Mouse (Mus musculus): ENCODE results near the gene B4galt1. TPM values are rescaled to one million over a fixed set of nuclear protein-coding genes. Genes with fewer than 3 reads are reported as not detected.

Gene B4galt1
- 12.8 and 14.0 TPM in 2 replicates for polyA plus RNA-seq (2016; fragmentation: Nextera tagmentation; extraction: Ambion mirVana)

- Histone ChIP-seq H3K36me3 (replicated peaks) (no peaks in the 10 kb centered on the region), H3K9me3 (no peaks in the 10 kb centered on the region), H3K4me3 (replicated peaks) (peak within 1 kb of the TSS; percentile 72), H3K27ac (peak within 1 kb of the TSS; percentile 88), H3K27me3 (no peaks in the 10 kb centered on the region), H3K9ac (peak within 1 kb of the TSS; percentile 88), H3K4me2 (peak within 1 kb of the TSS; percentile 84), H3K4me1 (peaks cover 37% of the 10 kb centered on the region)
- WGBS = under 1% methylated on average over 82 of the region's 83 CpGs
- peak; percentile 96 for ATAC-seq (ENCODE audit: low FRiP score)
Measured at GRCm38 (mm10) chr4:40853565-40854386, at the start of gene B4galt1. B4galt1 (minus strand) TSS chr4:40854005.

- 87% methylated on average over 4 of the region's 4 CpGs for WGBS
- Histone ChIP-seq H3K9me3 (no peaks in the 10 kb centered on the region), H3K27ac (no peak overlapping the region), H3K27me3 (no peaks in the 10 kb centered on the region), H3K4me3 (replicated peaks) (no peak overlapping the region), H3K36me3 (replicated peaks) (no peaks in the 10 kb centered on the region), H3K4me2 (no peak overlapping the region), H3K4me1 (no peaks in the 10 kb centered on the region), H3K9ac (no peak overlapping the region)
- ATAC-seq (ENCODE audit: low FRiP score) = no peak
Measured at GRCm38 (mm10) chr4:40900612-40901011, 46.8 kb upstream of the B4galt1 start.

GRCm38 (mm10) chr4:40900071-40900470 lies 46.3 kb upstream of the B4galt1 start:
- WGBS = 91% methylated on average over 3 of the region's 3 CpGs
- H3K4me1 ChIP-seq = no peaks in the 10 kb centered on the region
- no peaks in the 10 kb centered on the region for H3K36me3 ChIP-seq (replicated peaks)
- H3K27me3 ChIP-seq = no peaks in the 10 kb centered on the region
- no peak overlapping the region for H3K9ac ChIP-seq
- no peak overlapping the region for H3K4me3 ChIP-seq (replicated peaks)
- H3K9me3 ChIP-seq = no peaks in the 10 kb centered on the region
- no peak overlapping the region for H3K4me2 ChIP-seq
- no peak overlapping the region for H3K27ac ChIP-seq
- no peak for ATAC-seq (ENCODE audit: low FRiP score)

GRCm38 (mm10) chr4:40899264-40899663 lies 45.5 kb upstream of the B4galt1 start:
- Histone ChIP-seq H3K27me3 (no peaks in the 10 kb centered on the region), H3K4me1 (no peaks in the 10 kb centered on the region), H3K9me3 (no peaks in the 10 kb centered on the region), H3K4me3 (replicated peaks) (no peak overlapping the region), H3K27ac (no peak overlapping the region), H3K4me2 (no peak overlapping the region), H3K9ac (no peak overlapping the region), H3K36me3 (replicated peaks) (no peaks in the 10 kb centered on the region)
- 65% methylated on average over 2 of the region's 2 CpGs for WGBS
- no peak for ATAC-seq (ENCODE audit: low FRiP score)

- Histone ChIP-seq H3K27ac (no peak overlapping the region), H3K9me3 (no peaks in the 10 kb centered on the region), H3K4me1 (no peaks in the 10 kb centered on the region), H3K4me2 (no peak overlapping the region), H3K36me3 (replicated peaks) (no peaks in the 10 kb centered on the region), H3K4me3 (replicated peaks) (no peak overlapping the region), H3K27me3 (no peaks in the 10 kb centered on the region), H3K9ac (no peak overlapping the region)
- 76% methylated on average over 6 of the region's 6 CpGs for WGBS
- no peak for ATAC-seq (ENCODE audit: low FRiP score)
Measured at GRCm38 (mm10) chr4:40898476-40899044, 44.8 kb upstream of the B4galt1 start.

- no peaks in the 10 kb centered on the region for H3K27me3 ChIP-seq
- ATAC-seq (ENCODE audit: low FRiP score) = no peak
- no peak overlapping the region for H3K9ac ChIP-seq
- no peak overlapping the region for H3K4me2 ChIP-seq
- no peaks in the 10 kb centered on the region for H3K9me3 ChIP-seq
- 90% methylated on average over 2 of the region's 2 CpGs for WGBS
- H3K36me3 ChIP-seq (replicated peaks) = no peaks in the 10 kb centered on the region
- H3K27ac ChIP-seq = no peak overlapping the region
- no peaks in the 10 kb centered on the region for H3K4me1 ChIP-seq
- no peak overlapping the region for H3K4me3 ChIP-seq (replicated peaks)
Measured at GRCm38 (mm10) chr4:40895646-40896045, 41.8 kb upstream of the B4galt1 start.

- ATAC-seq (ENCODE audit: low FRiP score) = no peak
Measured at GRCm38 (mm10) chr4:40895118-40895517, 41.3 kb upstream of the B4galt1 start.

GRCm38 (mm10) chr4:40891206-40891605 lies 37.4 kb upstream of the B4galt1 start:
- Histone ChIP-seq H3K27me3 (no peaks in the 10 kb centered on the region), H3K36me3 (replicated peaks) (no peaks in the 10 kb centered on the region), H3K9me3 (no peaks in the 10 kb centered on the region), H3K4me2 (no peak overlapping the region), H3K9ac (no peak overlapping the region), H3K4me3 (replicated peaks) (no peak overlapping the region), H3K4me1 (no peaks in the 10 kb centered on the region), H3K27ac (no peak overlapping the region)
- WGBS = 84% methylated on average over 5 of the region's 5 CpGs
- no peak for ATAC-seq (ENCODE audit: low FRiP score)

More at GRCm38 (mm10) chr4:40895118-40895517, 41.3 kb upstream of the B4galt1 start:
- H3K36me3 ChIP-seq (replicated peaks) = no peaks in the 10 kb centered on the region
- 94% methylated on average over 3 of the region's 3 CpGs for WGBS
- no peak overlapping the region for H3K4me2 ChIP-seq
- H3K9me3 ChIP-seq = no peaks in the 10 kb centered on the region
- H3K4me1 ChIP-seq = no peaks in the 10 kb centered on the region
- no peak overlapping the region for H3K9ac ChIP-seq
- H3K27me3 ChIP-seq = no peaks in the 10 kb centered on the region
- H3K27ac ChIP-seq = no peak overlapping the region
- H3K4me3 ChIP-seq (replicated peaks) = no peak overlapping the region

GRCm38 (mm10) chr4:40889983-40890382 lies 36.2 kb upstream of the B4galt1 start:
- H3K4me2 ChIP-seq = no peak overlapping the region
- H3K27me3 ChIP-seq = no peaks in the 10 kb centered on the region
- no peak for ATAC-seq (ENCODE audit: low FRiP score)
- no peak overlapping the region for H3K9ac ChIP-seq
- no peaks in the 10 kb centered on the region for H3K36me3 ChIP-seq (replicated peaks)
- H3K4me1 ChIP-seq = no peaks in the 10 kb centered on the region
- H3K9me3 ChIP-seq = no peaks in the 10 kb centered on the region
- H3K27ac ChIP-seq = no peak overlapping the region
- no peak overlapping the region for H3K4me3 ChIP-seq (replicated peaks)
- 87% methylated on average over 4 of the region's 4 CpGs for WGBS

GRCm38 (mm10) chr4:40889252-40889651 lies 35.4 kb upstream of the B4galt1 start:
- no peak overlapping the region for H3K4me2 ChIP-seq
- H3K36me3 ChIP-seq (replicated peaks) = no peaks in the 10 kb centered on the region
- no peak for ATAC-seq (ENCODE audit: low FRiP score)
- no peak overlapping the region for H3K4me3 ChIP-seq (replicated peaks)
- no peaks in the 10 kb centered on the region for H3K27me3 ChIP-seq
- no peaks in the 10 kb centered on the region for H3K9me3 ChIP-seq
- H3K9ac ChIP-seq = no peak overlapping the region
- no peak overlapping the region for H3K27ac ChIP-seq
- 83% methylated on average over 3 of the region's 3 CpGs for WGBS
- H3K4me1 ChIP-seq = no peaks in the 10 kb centered on the region

GRCm38 (mm10) chr4:40888839-40889238 lies 35.0 kb upstream of the B4galt1 start:
- Histone ChIP-seq H3K9ac (no peak overlapping the region), H3K27ac (no peak overlapping the region), H3K9me3 (no peaks in the 10 kb centered on the region), H3K4me1 (no peaks in the 10 kb centered on the region), H3K4me3 (replicated peaks) (no peak overlapping the region), H3K27me3 (no peaks in the 10 kb centered on the region), H3K4me2 (no peak overlapping the region), H3K36me3 (replicated peaks) (no peaks in the 10 kb centered on the region)
- ATAC-seq (ENCODE audit: low FRiP score) = no peak
- 83% methylated on average over 11 of the region's 11 CpGs for WGBS

- ATAC-seq (ENCODE audit: low FRiP score) = no peak
- H3K36me3 ChIP-seq (replicated peaks) = no peaks in the 10 kb centered on the region
- 72% methylated on average over 4 of the region's 4 CpGs for WGBS
- no peaks in the 10 kb centered on the region for H3K9me3 ChIP-seq
- no peaks in the 10 kb centered on the region for H3K4me1 ChIP-seq
- no peak overlapping the region for H3K9ac ChIP-seq
- H3K4me2 ChIP-seq = no peak overlapping the region
- no peak overlapping the region for H3K27ac ChIP-seq
- H3K4me3 ChIP-seq (replicated peaks) = no peak overlapping the region
- no peaks in the 10 kb centered on the region for H3K27me3 ChIP-seq
Measured at GRCm38 (mm10) chr4:40885883-40886282, 32.1 kb upstream of the B4galt1 start.

- H3K9ac ChIP-seq = no peak overlapping the region
- WGBS = 92% methylated on average over 2 of the region's 2 CpGs
- no peak overlapping the region for H3K27ac ChIP-seq
- no peak overlapping the region for H3K4me2 ChIP-seq
- no peaks in the 10 kb centered on the region for H3K9me3 ChIP-seq
- H3K36me3 ChIP-seq (replicated peaks) = no peaks in the 10 kb centered on the region
- no peak overlapping the region for H3K4me3 ChIP-seq (replicated peaks)
- H3K4me1 ChIP-seq = no peaks in the 10 kb centered on the region
- no peaks in the 10 kb centered on the region for H3K27me3 ChIP-seq
- ATAC-seq (ENCODE audit: low FRiP score) = no peak
Measured at GRCm38 (mm10) chr4:40885166-40885525, 31.3 kb upstream of the B4galt1 start.
